Mouse (Mus musculus): ENCODE results near the gene Ankrd6. TPM values are rescaled to one million over a fixed set of nuclear protein-coding genes. Genes with fewer than 3 reads are reported as not detected.

The Ankrd6 gene
- total RNA-seq, 4 experiments from 2014 or later, result 4.0 to 6.2 (median 5.1) TPM

- DNase-seq (ENCODE audit: low spot score), result no peak
Observed at GRCm38 (mm10) chr4:32951035-32951940, 647 bp upstream of the Ankrd6 start.

- no peak for DNase-seq (ENCODE audit: low spot score)
Observed at GRCm38 (mm10) chr4:32948696-32949095, 1.9 kb downstream of the Ankrd6 start.

GRCm38 (mm10) chr4:32947631-32948030, 3.0 kb downstream of the Ankrd6 start:
- peak; percentile 26 for DNase-seq (ENCODE audit: low spot score)

GRCm38 (mm10) chr4:32940984-32941383, 9.7 kb downstream of the Ankrd6 start:
- DNase-seq (ENCODE audit: low spot score), result no peak

GRCm38 (mm10) chr4:32939964-32940363, 10.7 kb downstream of the Ankrd6 start:
- DNase-seq (ENCODE audit: low spot score), result no peak

GRCm38 (mm10) chr4:32939521-32939920, 11.1 kb downstream of the Ankrd6 start:
- DNase-seq (ENCODE audit: low spot score), result no peak

- DNase-seq (ENCODE audit: low spot score), result no peak
Observed at GRCm38 (mm10) chr4:32936762-32937341, 13.8 kb downstream of the Ankrd6 start.

- no peak for DNase-seq (ENCODE audit: low spot score)
Observed at GRCm38 (mm10) chr4:32932056-32932455, 18.6 kb downstream of the Ankrd6 start.

- DNase-seq (ENCODE audit: low spot score), result no peak
Observed at GRCm38 (mm10) chr4:32929750-32930149, 20.9 kb downstream of the Ankrd6 start.

- no peak for DNase-seq (ENCODE audit: low spot score)
Observed at GRCm38 (mm10) chr4:32928692-32929448, 21.8 kb downstream of the Ankrd6 start.

GRCm38 (mm10) chr4:32923891-32924294, 26.7 kb downstream of the Ankrd6 start:
- no peak for DNase-seq (ENCODE audit: low spot score)

- DNase-seq (ENCODE audit: low spot score), result no peak
Observed at GRCm38 (mm10) chr4:32923436-32923835, 27.2 kb downstream of the Ankrd6 start.

GRCm38 (mm10) chr4:32922871-32923270, 27.8 kb downstream of the Ankrd6 start:
- DNase-seq (ENCODE audit: low spot score), result no peak

GRCm38 (mm10) chr4:32920863-32921262, 29.8 kb downstream of the Ankrd6 start:
- DNase-seq (ENCODE audit: low spot score), result no peak

- no peak for DNase-seq (ENCODE audit: low spot score)
Observed at GRCm38 (mm10) chr4:32918571-32918970, 32.1 kb downstream of the Ankrd6 start.

GRCm38 (mm10) chr4:32916689-32917385, 33.8 kb downstream of the Ankrd6 start:
- no peak for DNase-seq (ENCODE audit: low spot score)

- no peak for DNase-seq (ENCODE audit: low spot score)
Observed at GRCm38 (mm10) chr4:32915928-32916327, 34.7 kb downstream of the Ankrd6 start.

- DNase-seq (ENCODE audit: low spot score), result no peak
Observed at GRCm38 (mm10) chr4:32909996-32910395, 40.6 kb downstream of the Ankrd6 start.

GRCm38 (mm10) chr4:32909241-32909979, 41.2 kb downstream of the Ankrd6 start:
- DNase-seq (ENCODE audit: low spot score), result no peak

GRCm38 (mm10) chr4:32907631-32908030, 43.0 kb downstream of the Ankrd6 start:
- DNase-seq (ENCODE audit: low spot score), result no peak

- DNase-seq (ENCODE audit: low spot score), result peak; percentile 68
Observed at GRCm38 (mm10) chr4:32906627-32907026, 44.0 kb downstream of the Ankrd6 start.

Data from heart, adult 8-10 months (tissue).